Mouse (Mus musculus): Measurements from ENCODE around the gene Grik5.

GRCm38 (mm10) chr7:25109355-25109754 is 37.2 kb upstream of the Grik5 start:
- TF ChIP-seq GATA1 (IDR thresholded peaks at IDR 0.05; ENCODE audit: low read length) (no peak), TAL1 (IDR thresholded peaks at IDR 0.05; ENCODE audit: low read length) (no peak)

Data from erythroblast, embryonic 14.5 days (primary cell).